Mouse (Mus musculus): Measurements from ENCODE around the gene BC080695. TPM values are rescaled to one million over a fixed set of nuclear protein-coding genes. Genes with fewer than 3 reads are reported as not detected.
"Not testable (repeated sequence)": the region's sequence is repeated elsewhere in the genome, so short reads cannot be mapped to it uniquely, and the experiment has no call there.

Gene BC080695
- not detected in 2 replicates for polyA plus RNA-seq (2015; fragmentation: Nextera tagmentation; extraction: Ambion mirVana)

DNA sequence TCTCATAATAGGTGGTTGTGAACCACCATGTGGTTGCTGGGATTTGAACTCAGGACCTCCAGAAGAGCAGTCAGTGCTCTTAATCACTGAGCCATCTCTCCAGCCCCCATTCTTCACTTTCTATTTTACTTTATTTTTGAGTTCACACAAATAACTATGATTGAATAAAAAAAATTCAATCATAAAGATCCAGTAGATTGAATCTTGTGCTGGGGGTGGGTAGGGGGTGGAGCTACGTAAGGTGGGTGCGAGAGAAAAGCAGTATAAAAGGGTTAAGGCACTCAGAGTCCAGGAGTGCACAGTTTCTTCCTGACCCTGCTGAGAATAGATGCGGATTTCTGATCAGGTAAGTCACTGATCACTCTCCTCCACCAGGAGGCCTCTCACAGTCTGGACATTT is at the start of gene BC080695, which contains the start of gene Gm13057:
BC080695 (plus strand) TSS at position 301 of the 400 bp plus-strand sequence.
Gm13057 (plus strand) TSS at position 310 of the 400 bp plus-strand sequence.
- not testable (repeated sequence) for H3K9me3 ChIP-seq (replicated peaks); ATAC-seq; H3K4me3 ChIP-seq; H3K9ac ChIP-seq; H3K4me2 ChIP-seq; H3K4me1 ChIP-seq; H3K36me3 ChIP-seq (ENCODE audit: poor library complexity, severe bottlenecking); H3K27ac ChIP-seq; H3K27me3 ChIP-seq
- no CpG with 5 or more reads among the region's 3 CpGs for WGBS

DNA sequence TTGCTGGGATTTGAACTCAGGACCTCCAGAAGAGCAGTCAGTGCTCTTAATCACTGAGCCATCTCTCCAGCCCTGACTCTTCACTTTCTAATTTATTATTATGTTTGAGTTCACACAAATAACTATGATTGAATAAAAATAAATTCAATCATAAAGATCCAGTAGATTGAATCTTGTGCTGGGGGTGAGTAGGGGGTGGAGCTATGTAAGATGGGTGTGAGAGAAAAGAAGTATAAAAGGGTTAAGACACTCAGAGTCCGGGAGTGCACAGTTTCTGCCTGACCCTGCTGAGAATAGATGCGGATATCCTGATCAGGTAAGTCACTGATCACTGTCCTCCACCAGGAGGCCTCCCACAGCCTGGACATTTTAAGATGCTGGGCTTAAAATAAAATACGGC is 40.5 kb upstream of the BC080695 start, which contains the start of gene Gm13043:
Gm13043 (plus strand) TSS at position 301 of the 400 bp plus-strand sequence.
- Histone ChIP-seq H3K9me3 (replicated peaks) (peaks cover 3% of the 10 kb centered on the region; the same call in 1 of the 2 replicates), H3K4me3 (no peak within 1 kb of the TSS), H3K27ac (no peak within 1 kb of the TSS), H3K27me3 (no peaks in the 10 kb centered on the region), H3K4me1 (no peaks in the 10 kb centered on the region), H3K9ac (no peak within 1 kb of the TSS), H3K4me2 (no peak within 1 kb of the TSS), H3K36me3 (ENCODE audit: poor library complexity, severe bottlenecking) (no peaks in the 10 kb centered on the region)
- 96% methylated on average over 3 of the region's 3 CpGs for WGBS
- no peak for ATAC-seq

DNA sequence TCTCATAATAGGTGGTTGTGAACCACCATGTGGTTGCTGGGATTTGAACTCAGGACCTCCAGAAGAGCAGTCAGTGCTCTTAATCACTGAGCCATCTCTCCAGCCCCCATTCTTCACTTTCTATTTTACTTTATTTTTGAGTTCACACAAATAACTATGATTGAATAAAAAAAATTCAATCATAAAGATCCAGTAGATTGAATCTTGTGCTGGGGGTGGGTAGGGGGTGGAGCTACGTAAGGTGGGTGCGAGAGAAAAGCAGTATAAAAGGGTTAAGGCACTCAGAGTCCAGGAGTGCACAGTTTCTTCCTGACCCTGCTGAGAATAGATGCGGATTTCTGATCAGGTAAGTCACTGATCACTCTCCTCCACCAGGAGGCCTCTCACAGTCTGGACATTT is 15.8 kb upstream of the BC080695 start, which contains the start of gene Gm13040:
Gm13040 (plus strand) TSS at position 301 of the 400 bp plus-strand sequence.
- not testable (repeated sequence) for H3K9ac ChIP-seq; H3K4me1 ChIP-seq; H3K27ac ChIP-seq; H3K9me3 ChIP-seq (replicated peaks); H3K36me3 ChIP-seq (ENCODE audit: poor library complexity, severe bottlenecking); ATAC-seq; H3K27me3 ChIP-seq; H3K4me2 ChIP-seq; H3K4me3 ChIP-seq
- WGBS: no CpG with 5 or more reads among the region's 3 CpGs

DNA sequence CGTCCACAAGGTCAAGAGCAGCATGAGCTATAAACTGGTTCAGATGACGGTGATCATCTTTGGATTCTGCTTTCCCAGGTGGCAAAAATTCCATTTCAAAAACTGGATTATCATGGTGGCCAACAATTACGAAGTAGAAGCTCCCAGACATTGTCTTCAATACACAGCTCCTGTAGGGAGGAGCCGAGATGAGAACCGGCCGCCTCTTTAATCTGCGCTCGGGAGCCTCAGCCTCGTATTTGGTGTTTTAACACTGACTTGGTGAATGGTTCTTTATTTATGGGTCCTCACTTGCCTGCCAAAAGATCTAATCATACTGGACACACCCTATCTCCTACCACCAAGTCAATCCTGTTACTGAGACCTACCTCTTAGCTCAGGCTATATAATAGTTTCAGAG is 60.4 kb downstream of the BC080695 start:
- H3K4me2 ChIP-seq; H3K9ac ChIP-seq; H3K27ac ChIP-seq; H3K27me3 ChIP-seq; H3K4me1 ChIP-seq; ATAC-seq; H3K4me3 ChIP-seq; H3K36me3 ChIP-seq (ENCODE audit: poor library complexity, severe bottlenecking): not testable (repeated sequence)
- peaks cover 15% of the 10 kb centered on the region for H3K9me3 ChIP-seq (replicated peaks)
- WGBS: 86% methylated on average over 9 of the region's 9 CpGs

DNA sequence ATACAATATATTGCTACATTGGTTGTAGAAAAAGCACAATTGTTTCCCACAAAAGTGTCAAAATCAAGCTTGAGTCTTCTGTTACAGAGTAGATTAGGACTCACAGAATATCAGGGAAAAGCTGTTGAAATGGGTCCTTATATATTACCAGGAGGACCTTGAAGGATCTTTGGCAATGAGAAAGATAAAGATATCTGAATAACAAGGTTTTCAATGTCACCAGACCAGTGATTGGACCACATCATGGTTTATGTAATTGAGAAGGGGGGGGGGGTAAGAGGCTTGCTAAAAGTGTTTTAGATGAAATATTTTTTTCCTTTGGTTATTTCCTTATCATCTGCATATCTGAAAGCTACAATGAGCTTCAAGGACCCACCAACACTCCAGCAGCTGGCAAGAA is 63.2 kb downstream of the BC080695 start, which contains the start of gene Gm13083:
Gm13083 (plus strand) TSS at position 301 of the 400 bp plus-strand sequence.
- not testable (repeated sequence) for H3K9ac ChIP-seq; H3K27me3 ChIP-seq; H3K36me3 ChIP-seq (ENCODE audit: poor library complexity, severe bottlenecking); H3K4me1 ChIP-seq; H3K27ac ChIP-seq; ATAC-seq; H3K4me2 ChIP-seq; H3K4me3 ChIP-seq
- peaks cover 31% of the 10 kb centered on the region for H3K9me3 ChIP-seq (replicated peaks)

DNA sequence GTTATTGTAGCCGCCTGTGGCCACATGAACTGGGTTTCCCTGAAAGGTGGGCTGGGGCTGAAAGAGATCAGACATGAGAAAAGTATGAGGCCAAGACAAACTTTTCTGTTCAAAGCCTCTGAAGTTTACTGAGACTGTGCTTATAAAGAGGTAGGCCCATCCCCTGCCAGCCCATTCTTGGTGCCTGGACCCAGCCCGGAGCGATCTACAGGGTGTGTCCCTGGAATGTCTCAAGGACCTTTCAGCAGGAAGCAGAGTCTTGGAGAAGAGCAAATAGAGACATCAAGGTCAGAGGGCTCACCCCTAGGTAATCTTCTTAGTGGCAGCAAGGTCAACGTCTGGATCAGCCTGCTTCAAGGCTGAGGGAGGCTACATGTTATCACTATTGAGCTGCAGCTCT is 66.6 kb downstream of the BC080695 start:
- WGBS: 86% methylated on average over 4 of the region's 4 CpGs
- not testable (repeated sequence) for H3K4me1 ChIP-seq; H3K36me3 ChIP-seq (ENCODE audit: poor library complexity, severe bottlenecking); H3K9ac ChIP-seq; H3K27me3 ChIP-seq; ATAC-seq; H3K27ac ChIP-seq; H3K4me3 ChIP-seq; H3K4me2 ChIP-seq
- peaks cover 38% of the 10 kb centered on the region for H3K9me3 ChIP-seq (replicated peaks)

Other genes with a start within 250 kb of the BC080695 start
- gene Lrrc38, start 201.9 kb upstream of the BC080695 start, polyA plus RNA-seq (2015; fragmentation: Nextera tagmentation; extraction: Ambion mirVana): not detected in 2 replicates
- gene Pramel1, start 157.3 kb upstream of the BC080695 start, polyA plus RNA-seq (2015; fragmentation: Nextera tagmentation; extraction: Ambion mirVana): not detected in 2 replicates
- 24.3 and 24.4 TPM in 2 replicates for gene Pramef8, start 139.3 kb upstream of the BC080695 start, polyA plus RNA-seq (2015; fragmentation: Nextera tagmentation; extraction: Ambion mirVana)
- gene Oog4, start 101.4 kb upstream of the BC080695 start, polyA plus RNA-seq (2015; fragmentation: Nextera tagmentation; extraction: Ambion mirVana): not detected in 2 replicates
- gene Gm13043, start 40.4 kb upstream of the BC080695 start, polyA plus RNA-seq (2015; fragmentation: Nextera tagmentation; extraction: Ambion mirVana): not detected in 2 replicates
- gene Gm13040, start 15.7 kb upstream of the BC080695 start, polyA plus RNA-seq (2015; fragmentation: Nextera tagmentation; extraction: Ambion mirVana): not detected in 2 replicates
- not detected in 2 replicates for gene Gm13057, start within 50 bp of the BC080695 start, polyA plus RNA-seq (2015; fragmentation: Nextera tagmentation; extraction: Ambion mirVana)
- gene Gm13083, start 63.3 kb downstream of the BC080695 start, polyA plus RNA-seq (2015; fragmentation: Nextera tagmentation; extraction: Ambion mirVana): not detected in 2 replicates
- not detected in 2 replicates for gene Gm13088, start 105.5 kb downstream of the BC080695 start, polyA plus RNA-seq (2015; fragmentation: Nextera tagmentation; extraction: Ambion mirVana)
- not detected in 2 replicates for gene Gm13089, start 151.0 kb downstream of the BC080695 start, polyA plus RNA-seq (2015; fragmentation: Nextera tagmentation; extraction: Ambion mirVana)
- not detected in 2 replicates for gene Gm13078, start 167.8 kb downstream of the BC080695 start, polyA plus RNA-seq (2015; fragmentation: Nextera tagmentation; extraction: Ambion mirVana)
- not detected in 2 replicates for gene Gm13023, start 237.7 kb downstream of the BC080695 start, polyA plus RNA-seq (2015; fragmentation: Nextera tagmentation; extraction: Ambion mirVana)

Data from forebrain, embryonic 13.5 days (tissue).